Mouse (Mus musculus): ENCODE results near the gene Slc39a11. TPM values are rescaled to one million over a fixed set of nuclear protein-coding genes. Genes with fewer than 3 reads are reported as not detected.

Gene Slc39a11
- total RNA-seq, 2 experiments from 2014 or later, result 6.3 to 7.5 TPM

DNA sequence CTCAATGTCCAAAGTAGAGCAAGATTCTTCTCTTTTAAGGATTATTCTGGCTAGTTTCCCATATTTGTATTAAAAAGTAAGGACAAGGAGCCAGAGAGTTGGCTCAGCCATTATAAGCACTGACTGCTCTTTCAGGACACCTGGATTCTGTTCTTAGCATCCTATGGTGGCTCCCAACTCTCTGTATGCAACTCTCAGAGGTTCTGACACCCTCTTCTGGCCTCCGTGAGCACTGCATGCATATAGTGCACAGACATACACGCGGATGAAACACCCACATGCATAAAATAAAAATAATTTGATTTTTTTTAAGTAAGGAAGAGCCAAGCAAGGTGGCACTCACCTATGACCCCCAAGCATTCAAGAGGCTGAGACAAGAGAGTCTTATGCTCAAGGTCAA, 4.7 kb downstream of the Slc39a11 start:
- no peak for ATAC-seq (replicated peaks; ENCODE audit: low FRiP score, poor library complexity, severe bottlenecking)

DNA sequence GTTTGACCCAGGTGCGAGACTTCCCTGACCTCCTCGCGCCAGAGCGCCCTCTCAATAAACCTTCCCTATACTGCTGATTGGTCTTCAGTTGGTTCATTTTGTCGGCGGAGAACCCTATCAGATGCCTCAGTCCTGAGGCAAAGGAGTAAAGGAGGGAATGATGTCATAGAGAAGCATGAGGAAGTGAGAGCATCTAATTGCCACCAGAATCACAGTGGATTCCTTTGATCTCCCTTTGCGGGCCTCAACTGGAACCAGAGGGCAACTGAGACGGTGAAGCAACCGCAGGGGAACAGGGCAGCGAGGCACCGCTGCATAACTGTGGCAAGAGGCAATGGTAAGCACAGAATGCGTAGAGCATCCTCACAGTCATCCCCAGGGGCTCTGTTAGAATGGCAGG, 11.2 kb downstream of the Slc39a11 start:
- no peak for ATAC-seq (replicated peaks; ENCODE audit: low FRiP score, poor library complexity, severe bottlenecking)

DNA sequence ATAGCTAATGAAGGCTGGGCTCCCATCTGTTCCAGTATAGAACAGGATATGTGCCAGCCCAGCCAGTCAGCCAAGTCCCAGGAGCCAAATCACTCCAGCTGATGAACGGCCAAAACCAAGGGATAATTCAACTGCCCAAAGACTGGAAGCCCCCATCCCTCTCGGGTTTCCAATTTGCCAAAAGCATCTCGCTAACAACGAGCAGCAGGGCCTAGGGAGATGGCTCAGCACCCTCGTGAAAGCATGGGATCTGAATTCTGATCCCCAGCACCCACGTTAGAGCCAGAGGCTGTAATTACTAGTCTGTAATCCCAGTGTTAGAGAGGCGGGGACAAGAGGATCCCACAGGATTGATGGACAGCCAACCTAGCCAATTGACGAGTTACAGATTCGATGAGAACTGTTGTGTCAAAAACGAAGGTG, 15.2 kb downstream of the Slc39a11 start:
- ATAC-seq (replicated peaks; ENCODE audit: low FRiP score, poor library complexity, severe bottlenecking), result no peak

DNA sequence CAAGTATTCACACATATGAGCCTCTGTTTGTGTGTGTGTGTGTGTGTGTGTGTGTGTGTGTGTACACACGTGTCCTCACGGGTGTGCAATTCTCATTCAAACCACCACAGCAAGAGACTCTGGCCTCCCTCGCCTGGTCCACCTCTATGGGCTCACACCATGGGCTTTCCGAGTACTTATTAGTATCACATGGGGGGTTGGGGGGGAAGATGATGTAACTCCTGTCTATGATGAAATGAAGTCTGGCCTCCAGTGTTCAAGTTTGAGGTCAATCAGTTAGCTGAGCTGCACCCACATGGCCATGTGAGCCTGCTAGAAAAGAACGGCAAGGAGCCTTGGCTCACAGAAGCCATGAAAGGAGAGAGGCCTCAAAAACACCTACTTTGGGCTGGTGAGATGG, 16.5 kb downstream of the Slc39a11 start:
- no peak for ATAC-seq (replicated peaks; ENCODE audit: low FRiP score, poor library complexity, severe bottlenecking)

DNA sequence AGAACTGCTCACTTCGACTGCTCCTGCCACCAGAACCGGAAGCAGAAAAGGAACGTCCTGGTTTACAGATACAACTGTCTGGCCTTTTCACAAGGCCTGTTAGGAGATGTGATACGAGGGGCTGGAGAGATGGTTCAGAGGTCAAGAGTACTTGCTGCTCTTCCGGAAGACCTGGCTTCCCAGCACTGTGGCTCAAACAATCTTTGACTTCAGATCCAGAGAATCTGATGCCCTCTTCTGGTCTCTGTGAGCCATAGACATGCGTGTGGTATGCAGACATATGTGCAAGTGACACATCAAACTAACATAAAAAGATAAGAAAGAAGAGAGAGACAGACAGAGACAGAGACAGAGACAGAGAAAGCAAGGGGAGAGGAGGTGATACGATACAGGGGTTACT, 17.6 kb downstream of the Slc39a11 start:
- no peak for ATAC-seq (replicated peaks; ENCODE audit: low FRiP score, poor library complexity, severe bottlenecking)

DNA sequence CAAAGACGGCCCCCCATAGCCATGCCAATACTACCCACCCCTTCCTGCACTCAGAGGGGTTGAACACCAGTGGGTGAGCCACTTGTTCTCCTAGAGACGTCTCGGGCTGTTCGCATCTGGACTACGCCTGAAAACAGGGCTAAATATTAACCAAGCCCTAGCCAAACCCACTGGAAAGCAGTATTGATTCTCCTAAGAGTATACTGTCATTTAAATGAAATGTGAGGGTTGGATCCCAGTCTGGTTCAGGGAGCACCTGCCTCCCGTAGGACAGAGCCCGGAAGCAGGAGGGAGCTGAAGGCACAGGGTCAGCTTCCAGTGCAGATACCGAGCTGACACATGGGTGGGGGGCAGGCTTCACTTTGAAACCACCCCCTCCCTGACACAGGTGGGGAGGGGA, 18.0 kb downstream of the Slc39a11 start:
- ATAC-seq (replicated peaks; ENCODE audit: low FRiP score, poor library complexity, severe bottlenecking), result no peak

DNA sequence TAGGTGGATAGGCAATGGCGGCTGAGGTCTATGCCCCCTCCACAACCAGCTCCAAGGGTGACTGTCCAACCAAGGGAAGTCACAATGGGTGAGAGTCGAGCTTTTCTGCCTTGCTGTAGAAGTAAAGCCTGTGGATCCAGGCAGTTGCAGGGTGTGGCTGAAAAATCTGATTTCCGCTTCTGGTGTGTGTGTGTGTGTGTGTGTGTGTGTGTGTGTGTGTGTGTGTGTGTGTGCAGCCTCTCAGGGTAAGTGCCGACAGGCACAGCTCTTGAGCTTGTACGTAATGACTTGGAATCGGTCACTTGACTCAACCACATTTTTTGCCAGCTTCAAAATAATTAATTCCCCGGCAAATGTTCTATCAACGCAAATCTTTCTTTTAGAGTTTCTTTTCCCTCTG, 18.6 kb downstream of the Slc39a11 start:
- no peak for ATAC-seq (replicated peaks; ENCODE audit: low FRiP score, poor library complexity, severe bottlenecking)

DNA sequence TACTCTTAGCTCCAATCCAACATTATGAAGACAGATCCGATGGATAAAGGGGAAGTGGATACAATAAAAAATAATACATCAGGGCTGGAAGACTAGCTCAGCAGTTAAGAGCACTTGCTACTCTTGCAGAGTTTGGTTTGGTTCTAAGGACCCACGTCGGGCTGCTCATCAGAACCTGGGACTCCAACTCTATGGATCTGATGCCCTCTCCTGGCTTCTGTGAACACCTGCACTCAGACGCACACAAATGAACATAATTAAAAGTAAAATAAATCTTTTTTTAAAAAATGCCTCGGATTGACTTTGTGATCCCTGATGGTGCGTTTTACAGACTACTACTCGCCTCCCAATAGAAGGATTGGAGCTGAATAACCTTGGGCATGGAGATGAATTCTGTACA, 19.2 kb downstream of the Slc39a11 start:
- no peak for ATAC-seq (replicated peaks; ENCODE audit: low FRiP score, poor library complexity, severe bottlenecking)

DNA sequence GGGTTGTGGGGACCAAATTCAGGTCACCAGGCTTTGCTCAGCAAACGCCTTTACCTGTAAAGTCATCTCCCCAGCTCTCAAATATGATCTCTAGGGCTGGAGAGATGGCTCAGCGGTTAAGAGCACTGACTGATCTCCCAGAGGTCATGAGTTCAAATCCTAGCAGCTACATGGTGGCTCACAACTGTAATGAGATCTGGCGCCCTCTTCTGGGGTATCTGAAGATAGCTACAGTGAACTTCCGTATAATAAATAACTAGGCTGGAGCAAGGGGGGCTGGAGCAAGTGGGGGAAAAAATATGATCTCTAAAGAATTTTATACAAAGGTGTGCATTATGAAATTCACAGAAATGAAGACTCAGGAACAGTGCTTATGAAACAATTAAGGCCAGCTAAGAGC, 22.1 kb downstream of the Slc39a11 start:
- ATAC-seq (replicated peaks; ENCODE audit: low FRiP score, poor library complexity, severe bottlenecking), result no peak

DNA sequence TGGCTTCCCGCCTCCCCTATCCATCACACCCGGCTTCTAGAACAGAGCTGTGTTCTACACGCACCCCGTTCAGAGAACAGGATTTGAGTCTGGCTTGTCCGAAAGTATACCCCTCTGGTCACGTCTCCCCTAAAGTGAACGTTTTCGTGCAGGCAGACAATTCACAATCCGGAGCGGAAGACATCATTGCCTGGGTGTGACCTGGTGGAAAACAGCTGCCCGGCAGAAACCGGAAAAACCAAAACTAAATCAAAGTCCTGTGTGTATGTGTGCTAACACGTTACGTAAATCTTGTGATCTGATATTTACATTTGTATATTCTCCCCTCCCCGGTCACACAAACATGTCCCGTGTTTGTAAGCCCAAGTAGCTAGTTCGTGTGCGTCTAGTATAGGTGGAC, 24.4 kb downstream of the Slc39a11 start:
- no peak for ATAC-seq (replicated peaks; ENCODE audit: low FRiP score, poor library complexity, severe bottlenecking)

- ATAC-seq (replicated peaks; ENCODE audit: low FRiP score, poor library complexity, severe bottlenecking), result no peak
These were observed 27.9 kb downstream of the Slc39a11 start for GRCm38 (mm10) chr11:113622028-113622427.

DNA sequence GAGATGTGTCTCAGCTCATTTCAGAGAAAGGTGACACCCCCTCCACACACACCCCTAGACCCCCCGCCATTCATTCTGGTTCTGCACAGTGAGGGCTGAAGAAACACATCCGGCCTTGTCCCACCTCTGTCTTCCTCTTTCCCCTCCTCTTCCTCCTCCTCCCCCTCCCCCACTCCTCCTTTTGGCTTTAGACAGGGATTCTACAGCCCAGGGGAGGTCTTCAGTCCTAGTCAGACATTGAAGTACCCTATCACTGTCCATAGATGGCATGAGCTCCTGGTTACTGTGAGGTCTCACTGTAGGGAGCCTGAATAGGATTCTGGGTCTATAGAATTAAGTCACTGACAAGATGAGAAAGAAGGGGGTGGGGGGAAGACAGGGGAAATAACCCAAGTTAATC, 28.9 kb downstream of the Slc39a11 start:
- ATAC-seq (replicated peaks; ENCODE audit: low FRiP score, poor library complexity, severe bottlenecking), result no peak

DNA sequence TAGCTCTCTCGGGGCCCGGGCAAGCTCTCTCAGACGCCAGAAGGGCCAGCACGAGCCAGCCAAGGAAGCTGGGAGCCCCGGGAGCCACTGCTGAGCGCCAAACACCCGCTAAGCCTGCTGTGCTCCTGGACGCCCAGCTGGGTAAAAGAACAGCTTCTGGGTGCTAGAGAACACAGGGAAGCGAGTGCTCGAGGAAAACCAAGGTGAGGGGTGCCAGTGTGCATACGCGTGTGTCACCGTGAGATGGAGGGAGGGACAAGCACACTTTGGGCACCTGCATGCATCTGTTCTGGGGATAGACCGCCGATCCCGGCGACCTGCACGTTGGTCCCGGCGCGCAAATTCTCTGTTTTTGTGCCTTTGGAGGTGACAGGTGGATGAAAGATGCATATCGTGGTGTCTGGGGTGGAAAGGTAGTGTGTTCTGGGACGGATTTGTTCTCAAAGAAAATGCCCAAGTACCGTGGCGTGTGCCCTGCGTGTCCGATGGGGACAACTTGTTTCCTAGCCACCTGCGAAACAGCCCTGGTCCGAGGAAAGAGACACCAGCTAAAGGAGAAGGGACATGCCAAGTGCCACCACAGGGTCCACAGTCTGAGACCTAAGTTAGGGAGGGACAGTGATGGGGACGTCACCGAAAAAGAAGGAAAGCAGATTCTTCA, 30.3 kb downstream of the Slc39a11 start:
- no peak for ATAC-seq (replicated peaks; ENCODE audit: low FRiP score, poor library complexity, severe bottlenecking)

- no peak for ATAC-seq (replicated peaks; ENCODE audit: low FRiP score, poor library complexity, severe bottlenecking)
These were observed 31.0 kb downstream of the Slc39a11 start, which contains the start of gene Sstr2 for GRCm38 (mm10) chr11:113618672-113619419. Gene Sstr2 (plus strand): TSS chr11:113619342.

DNA sequence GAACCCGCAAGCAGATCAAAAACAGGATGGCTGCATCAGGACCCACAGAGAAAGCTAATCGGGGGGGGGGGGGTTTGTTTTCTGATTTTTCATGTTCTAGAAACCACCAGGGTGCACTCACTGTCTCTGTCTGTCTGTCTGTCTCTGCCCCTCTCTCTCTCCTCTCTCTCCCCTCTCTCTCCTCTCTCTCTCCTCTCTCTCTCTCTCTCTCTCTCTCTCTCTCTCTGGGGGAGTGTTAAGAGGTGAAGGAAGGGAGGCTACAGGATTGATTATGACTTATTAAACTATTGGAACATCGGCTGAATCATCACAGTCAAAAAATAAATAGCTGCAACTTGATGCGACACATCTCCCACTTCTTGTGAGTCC, 31.6 kb downstream of the Slc39a11 start:
- no peak for ATAC-seq (replicated peaks; ENCODE audit: low FRiP score, poor library complexity, severe bottlenecking)

GRCm38 (mm10) chr11:113617132-113617911, 32.6 kb downstream of the Slc39a11 start:
- no peak for ATAC-seq (replicated peaks; ENCODE audit: low FRiP score, poor library complexity, severe bottlenecking)

GRCm38 (mm10) chr11:113614476-113614875, 35.4 kb downstream of the Slc39a11 start:
- no peak for ATAC-seq (replicated peaks; ENCODE audit: low FRiP score, poor library complexity, severe bottlenecking)

- ATAC-seq (replicated peaks; ENCODE audit: low FRiP score, poor library complexity, severe bottlenecking), result no peak; the same call in 1 of the 2 replicates
These were observed 37.9 kb downstream of the Slc39a11 start for GRCm38 (mm10) chr11:113611664-113612611.

DNA sequence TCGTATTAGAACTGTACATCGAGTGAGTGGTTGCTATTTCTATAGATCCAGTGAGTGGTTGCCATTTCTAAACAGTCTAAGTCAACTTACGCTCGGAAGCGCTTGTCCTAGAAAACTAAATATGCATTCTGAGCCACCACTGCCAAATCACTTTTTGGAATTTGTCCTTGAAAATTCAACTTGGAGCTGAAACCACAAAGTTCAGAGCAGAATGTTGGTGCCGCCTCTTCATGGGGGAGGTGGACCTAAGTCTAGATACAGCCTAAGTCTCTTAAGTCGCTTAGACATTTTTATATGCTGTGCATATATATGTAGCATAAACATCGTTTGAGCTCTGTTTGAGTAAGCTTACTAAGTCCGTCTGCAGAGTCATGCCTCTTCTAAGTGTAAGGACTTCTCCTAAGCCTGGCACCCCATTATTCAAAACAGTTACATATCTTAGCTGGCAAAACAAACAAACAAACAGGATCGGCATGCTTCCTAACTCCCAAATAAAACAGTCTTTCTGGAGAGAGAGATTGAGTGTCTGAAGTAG, 38.7 kb downstream of the Slc39a11 start:
- no peak for ATAC-seq (replicated peaks; ENCODE audit: low FRiP score, poor library complexity, severe bottlenecking)
